ENCODE assay signal across 9 mouse cellular contexts in the genomic region with DNA sequence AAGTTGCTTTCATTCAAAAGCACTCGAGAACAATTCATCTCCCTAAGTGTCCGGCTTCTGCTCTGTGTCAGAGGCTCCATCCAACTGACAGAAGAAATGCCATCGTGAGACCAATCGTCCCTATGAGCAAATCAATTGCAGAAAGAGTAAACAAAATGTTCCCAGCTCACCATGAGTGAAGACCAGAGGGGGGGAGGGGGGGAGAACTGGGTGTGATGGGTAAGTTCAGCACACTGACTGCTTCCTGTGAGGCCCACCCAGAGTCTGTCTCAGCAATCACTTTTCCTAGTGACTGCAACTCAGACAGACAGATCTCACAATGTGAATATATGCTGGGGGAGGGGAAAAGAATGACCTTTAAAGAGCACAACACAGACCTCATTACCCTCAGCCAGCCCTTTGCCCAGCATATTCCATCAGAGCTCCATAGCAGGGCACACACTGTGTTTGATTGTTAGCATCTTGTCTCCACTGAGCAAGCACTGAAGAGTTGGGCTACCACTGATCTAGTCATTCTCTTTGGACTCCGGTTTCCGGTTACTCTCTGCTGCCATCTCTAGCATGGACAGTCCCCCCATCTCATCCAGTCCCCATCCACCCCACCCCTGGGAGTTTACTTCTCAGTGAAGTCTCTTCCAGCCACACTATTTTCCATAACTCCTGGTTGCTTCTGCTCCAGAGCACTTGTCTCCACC. TPM values are rescaled to one million over a fixed set of nuclear protein-coding genes. Genes with fewer than 3 reads are reported as not detected.
A peak's percentile ranks its signal among the peaks of the same experiment; 100 is the strongest.
DNase-seq lines count a peak whose midpoint lies in the region; ATAC-seq lines count a peak whose summit lies in the region.
"Had no signal": no experiment of that assay in that cellular context is flagged by ENCODE, and none has a peak within 500 bp of the region (broad histone marks: within the 10 kb centered on the region; RNA-seq: fewer than 3 reads in every experiment).

No protein-coding gene starts in this region.

- peaks cover 4% of the 10 kb centered on the region for H3K27me3 ChIP-seq in heart, embryonic 15.5 days
- peaks cover 3% of the 10 kb centered on the region; the same call in 1 of the 2 replicates for H3K27me3 ChIP-seq in hindbrain, embryonic 13.5 days
- peaks cover 8% of the 10 kb centered on the region for H3K27me3 ChIP-seq in midbrain, embryonic 11.5 days (ENCODE audit: control insufficient read depth, insufficient read depth, low read length)

- peak overlapping the region; percentile 93 for H3K4me3 ChIP-seq in heart, embryonic 15.5 days
- peak overlapping the region; percentile 79 for H3K4me3 ChIP-seq in hindbrain, embryonic 13.5 days
- peak overlapping the region; percentile 2; the same call in 1 of the 2 replicates for H3K4me3 ChIP-seq in midbrain, embryonic 11.5 days (ENCODE audit: low read depth, low read length)

- H3K36me3 ChIP-seq in heart, embryonic 15.5 days: no peaks in the 10 kb centered on the region
- H3K36me3 ChIP-seq in hindbrain, embryonic 13.5 days: no peaks in the 10 kb centered on the region
- H3K36me3 ChIP-seq in midbrain, embryonic 11.5 days (ENCODE audit: control insufficient read depth, insufficient read depth, low read length): no peaks in the 10 kb centered on the region

- H3K27ac ChIP-seq in heart, embryonic 15.5 days: peak overlapping the region; percentile 40
- peak overlapping the region; percentile 85 for H3K27ac ChIP-seq in hindbrain, embryonic 13.5 days
- peak overlapping the region; percentile 22; the same call in 1 of the 2 replicates for H3K27ac ChIP-seq in midbrain, embryonic 11.5 days (ENCODE audit: low read depth, low read length)

- ATAC-seq in heart, embryonic 15.5 days (replicated peaks; ENCODE audit: insufficient number of reproducible peaks, insufficient read depth, low FRiP score, low read depth): no peak
- ATAC-seq in hindbrain, embryonic 13.5 days (ENCODE audit: low FRiP score): no peak
- no peak for ATAC-seq in midbrain, embryonic 11.5 days (ENCODE audit: low FRiP score)
- no peak for ATAC-seq in granulocyte monocyte progenitor cell, adult 5-6 weeks (replicated peaks; ENCODE audit: poor library complexity, severe bottlenecking)

- no peaks in the 10 kb centered on the region for H3K9me3 ChIP-seq in heart, embryonic 15.5 days (replicated peaks)
- no peaks in the 10 kb centered on the region for H3K9me3 ChIP-seq in hindbrain, embryonic 13.5 days
- no peaks in the 10 kb centered on the region for H3K9me3 ChIP-seq in midbrain, embryonic 11.5 days (ENCODE audit: control insufficient read depth, low read length)

- H3K9ac ChIP-seq in heart, embryonic 15.5 days: no peak overlapping the region
- peak overlapping the region; percentile 59 for H3K9ac ChIP-seq in hindbrain, embryonic 13.5 days
- H3K9ac ChIP-seq in midbrain, embryonic 11.5 days (ENCODE audit: low read length): peak overlapping the region; percentile 29; the same call in 1 of the 2 replicates

- H3K4me1 ChIP-seq in heart, embryonic 15.5 days (replicated peaks): peaks cover 71% of the 10 kb centered on the region
- peaks cover 80% of the 10 kb centered on the region for H3K4me1 ChIP-seq in hindbrain, embryonic 13.5 days (replicated peaks)
- H3K4me1 ChIP-seq in midbrain, embryonic 11.5 days (ENCODE audit: control insufficient read depth, insufficient read depth, low read length): peaks cover 51% of the 10 kb centered on the region

- peak overlapping the region; percentile 84 for H3K4me2 ChIP-seq in heart, embryonic 15.5 days
- H3K4me2 ChIP-seq in hindbrain, embryonic 13.5 days: peak overlapping the region; percentile 89
- H3K4me2 ChIP-seq in midbrain, embryonic 11.5 days: peak overlapping the region; percentile 70

- 22% methylated on average over 6 of the region's 6 CpGs for WGBS in heart, embryonic 15.5 days
- 16% methylated on average over 6 of the region's 6 CpGs for WGBS in hindbrain, embryonic 13.5 days
- 39% methylated on average over 6 of the region's 6 CpGs for WGBS in midbrain, embryonic 11.5 days

- DNase-seq in heart, postnatal 4 days: no peak
- peak; percentile 40 for DNase-seq in Muller cell, postnatal 12 days (ENCODE audit: inconsistent ontology term)
- no peak for DNase-seq in midbrain, embryonic 11.5 days (ENCODE audit: low spot score, missing footprints)
- DNase-seq in gastrocnemius, adult 18-20 months (ENCODE audit: low spot score): no peak
- no peak for DNase-seq in urinary bladder, adult 18-20 months (ENCODE audit: low spot score in 2 of 2)

RNA-seq across cellular contexts. Expression of gene Racgap1, which starts 2.2 kb away (rescaled TPM):
- 112 and 125 TPM in 2 replicates for polyA plus RNA-seq in heart, embryonic 15.5 days (2015; fragmentation: Nextera tagmentation; extraction: Ambion mirVana)
- total RNA-seq in heart, postnatal 4 days (2021): 10 to 100 TPM; 88.5 to 98.7 TPM
- polyA plus RNA-seq in hindbrain, embryonic 13.5 days (2015; fragmentation: Nextera tagmentation; extraction: Ambion mirVana): 97.6 and 102 TPM in 2 replicates
- 214 and 230 TPM in 2 replicates for polyA plus RNA-seq in midbrain, embryonic 11.5 days (2014; fragmentation: Nextera tagmentation; extraction: Ambion mirVana)
- under 1 TPM; 0.57 to 0.69 TPM for total RNA-seq in gastrocnemius, adult 18-20 months (2021)
- 47.0 and 75.5 TPM in 2 replicates for total RNA-seq in granulocyte monocyte progenitor cell, adult 5-6 weeks (2014; fragmentation: Nextera tagmentation)
- total RNA-seq in granulocyte monocyte progenitor cell, adult 5-6 weeks (2017): 76.4 and 80.0 TPM in 2 replicates

RNA-seq across cellular contexts. Expression of gene Asic1, which starts 21.0 kb away (rescaled TPM):
- polyA plus RNA-seq in heart, embryonic 15.5 days (2015; fragmentation: Nextera tagmentation; extraction: Ambion mirVana): 1.4 and 2.4 TPM in 2 replicates
- total RNA-seq in heart, postnatal 4 days (2021): 1 to 10 TPM in 1 of 2 experiments, under 1 TPM in 1; 0.77 to 1.0 TPM
- 58.3 and 63.0 TPM in 2 replicates for polyA plus RNA-seq in hindbrain, embryonic 13.5 days (2015; fragmentation: Nextera tagmentation; extraction: Ambion mirVana)
- polyA plus RNA-seq in midbrain, embryonic 11.5 days (2014; fragmentation: Nextera tagmentation; extraction: Ambion mirVana): 10.5 and 11.4 TPM in 2 replicates
- under 1 TPM in 1 of 2 experiments, not detected in 1; 0.11 TPM for total RNA-seq in gastrocnemius, adult 18-20 months (2021)
- total RNA-seq in granulocyte monocyte progenitor cell, adult 5-6 weeks (2014; fragmentation: Nextera tagmentation): not detected in 2 replicates
- not detected in 2 replicates for total RNA-seq in granulocyte monocyte progenitor cell, adult 5-6 weeks (2017)

RNA-seq across cellular contexts. Expression of gene Aqp6, which starts 48.0 kb away (rescaled TPM):
- polyA plus RNA-seq in heart, embryonic 15.5 days (2015; fragmentation: Nextera tagmentation; extraction: Ambion mirVana): not detected in 2 replicates
- not detected for total RNA-seq in heart, postnatal 4 days (2021)
- 2.6 and 3.2 TPM in 2 replicates for polyA plus RNA-seq in hindbrain, embryonic 13.5 days (2015; fragmentation: Nextera tagmentation; extraction: Ambion mirVana)
- 0.11 and 0.22 TPM in 2 replicates for polyA plus RNA-seq in midbrain, embryonic 11.5 days (2014; fragmentation: Nextera tagmentation; extraction: Ambion mirVana)
- total RNA-seq in gastrocnemius, adult 18-20 months (2021): not detected
- total RNA-seq in granulocyte monocyte progenitor cell, adult 5-6 weeks (2014; fragmentation: Nextera tagmentation): not detected in 2 replicates
- total RNA-seq in granulocyte monocyte progenitor cell, adult 5-6 weeks (2017): not detected in 2 replicates
- total RNA-seq: heart, postnatal 10 days had no signal

RNA-seq across cellular contexts. Expression of gene Smarcd1, which starts 52.7 kb away (rescaled TPM):
- 17.7 and 24.7 TPM in 2 replicates for polyA plus RNA-seq in heart, embryonic 15.5 days (2015; fragmentation: Nextera tagmentation; extraction: Ambion mirVana)
- total RNA-seq in heart, postnatal 4 days (2021): 10 to 100 TPM; 46.5 to 47.7 TPM
- polyA plus RNA-seq in hindbrain, embryonic 13.5 days (2015; fragmentation: Nextera tagmentation; extraction: Ambion mirVana): 134 and 145 TPM in 2 replicates
- polyA plus RNA-seq in midbrain, embryonic 11.5 days (2014; fragmentation: Nextera tagmentation; extraction: Ambion mirVana): 111 and 113 TPM in 2 replicates
- 1 to 10 TPM; 5.8 to 7.4 TPM for total RNA-seq in gastrocnemius, adult 18-20 months (2021)
- 29.8 and 34.7 TPM in 2 replicates for total RNA-seq in granulocyte monocyte progenitor cell, adult 5-6 weeks (2014; fragmentation: Nextera tagmentation)
- total RNA-seq in granulocyte monocyte progenitor cell, adult 5-6 weeks (2017): 16.3 and 28.0 TPM in 2 replicates

RNA-seq across cellular contexts. Expression of gene Gm17349, which starts 56.1 kb away (rescaled TPM):
- not detected in 2 replicates for polyA plus RNA-seq in heart, embryonic 15.5 days (2015; fragmentation: Nextera tagmentation; extraction: Ambion mirVana)
- total RNA-seq in heart, postnatal 4 days (2021): 1 to 10 TPM; 3.7 to 4.8 TPM
- not detected in 2 replicates for polyA plus RNA-seq in hindbrain, embryonic 13.5 days (2015; fragmentation: Nextera tagmentation; extraction: Ambion mirVana)
- polyA plus RNA-seq in midbrain, embryonic 11.5 days (2014; fragmentation: Nextera tagmentation; extraction: Ambion mirVana): not detected in 2 replicates
- not detected for total RNA-seq in gastrocnemius, adult 18-20 months (2021)
- total RNA-seq in granulocyte monocyte progenitor cell, adult 5-6 weeks (2014; fragmentation: Nextera tagmentation): not detected in 2 replicates
- total RNA-seq in granulocyte monocyte progenitor cell, adult 5-6 weeks (2017): not detected in 2 replicates

Comparison
In these comparisons a context has a peak if more than half of its experiments do, and no peak if none do; other contexts are left out.
1. H3K27ac ChIP-seq: peak in every context shown above with its lines; median percentile 85 in hindbrain, embryonic 13.5 days; 40 in heart, embryonic 15.5 days; 22 in midbrain, embryonic 11.5 days.
2. H3K4me3 ChIP-seq: peak in every context shown above with its lines; median percentile 93 in heart, embryonic 15.5 days; 79 in hindbrain, embryonic 13.5 days; 2 in midbrain, embryonic 11.5 days.
3. RNA of gene Racgap1, which starts 2.2 kb away (total RNA-seq): 88.5 to 98.7 TPM in heart, postnatal 4 days and 47.0 to 80.0 TPM in granulocyte monocyte progenitor cell, adult 5-6 weeks; 0.57 to 0.69 TPM in gastrocnemius, adult 18-20 months; every median in the first group is over 10 times any median in the second.
4. Peak in every context shown above with its lines, with median percentiles within 50 percentile points of each other: H3K4me2 ChIP-seq.